Mouse (Mus musculus): ENCODE data around the gene Asprv1.

Gene Asprv1

GRCm38 (mm10) chr6:86624074-86625030, 3.6 kb upstream of the Asprv1 start:
- DNase-seq = peak; percentile 55

GRCm38 (mm10) chr6:86630141-86630540, 2.2 kb downstream of the Asprv1 start:
- DNase-seq = no peak

DNA sequence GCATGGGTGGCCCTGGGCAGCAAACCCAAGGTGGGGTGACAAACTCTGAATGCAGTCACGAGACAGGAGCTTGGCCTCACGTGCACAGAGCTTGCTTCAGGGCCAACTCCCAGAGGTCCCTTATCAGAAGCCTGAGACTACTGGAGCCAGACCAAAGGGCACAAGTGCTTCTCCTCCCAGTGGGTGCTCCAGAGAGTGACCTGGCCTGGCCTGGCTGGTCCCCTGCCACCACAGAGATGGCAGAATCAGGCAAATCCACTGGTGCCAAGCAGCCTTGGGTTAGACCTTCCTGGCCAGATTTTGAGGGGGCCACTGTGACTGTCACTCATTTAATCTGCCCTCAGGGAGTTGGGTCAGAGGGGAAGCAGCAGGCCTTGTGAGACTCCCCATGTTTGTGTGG, 8.5 kb downstream of the Asprv1 start:
- DNase-seq = no peak

GRCm38 (mm10) chr6:86637171-86637835, 9.3 kb downstream of the Asprv1 start:
- no peak for DNase-seq

GRCm38 (mm10) chr6:86637860-86638259, 9.9 kb downstream of the Asprv1 start:
- no peak for DNase-seq

GRCm38 (mm10) chr6:86638434-86638833, 10.5 kb downstream of the Asprv1 start:
- no peak for DNase-seq

- DNase-seq = no peak
These were observed 11.5 kb downstream of the Asprv1 start for GRCm38 (mm10) chr6:86639180-86640160.

GRCm38 (mm10) chr6:86640161-86640560, 12.2 kb downstream of the Asprv1 start:
- no peak for DNase-seq

DNA sequence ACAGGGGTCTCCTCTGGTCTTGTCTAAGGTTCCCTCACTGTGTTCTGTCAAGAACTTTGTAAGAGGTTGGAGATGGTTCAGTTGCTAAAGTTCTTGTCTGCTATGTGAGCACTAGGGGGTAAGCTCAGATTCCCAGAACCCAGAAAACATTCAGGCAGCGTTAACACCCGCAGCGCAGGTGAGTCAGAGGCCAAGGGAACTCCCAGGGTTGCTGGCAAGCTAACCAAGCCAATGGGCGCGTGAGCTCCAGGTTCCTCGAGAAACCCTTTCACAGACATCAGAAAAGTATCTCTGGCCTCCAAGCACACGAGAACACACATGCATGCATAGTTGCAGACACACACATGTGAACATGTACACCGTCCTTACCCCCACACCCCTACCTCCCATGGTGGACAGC, 12.8 kb downstream of the Asprv1 start:
- no peak for DNase-seq

DNA sequence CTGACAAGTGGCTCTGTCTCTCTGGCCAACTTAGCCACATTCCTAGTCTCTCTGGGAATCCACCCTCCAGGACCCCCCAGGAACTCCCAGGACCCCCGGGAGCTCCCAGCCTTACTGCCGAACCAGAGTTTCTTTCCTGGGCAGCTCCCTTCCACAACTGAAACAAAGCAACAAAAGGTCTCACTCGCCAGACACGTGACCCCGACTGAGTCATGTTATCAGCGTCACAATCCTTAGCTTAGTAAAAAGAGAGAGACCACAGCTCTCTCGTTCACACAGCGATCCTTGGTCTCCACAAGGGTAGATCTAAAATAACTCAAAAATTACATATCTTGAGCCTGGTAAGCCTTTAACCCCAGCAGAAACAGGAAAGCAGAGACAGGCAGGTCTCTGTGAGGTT, 13.8 kb downstream of the Asprv1 start:
- DNase-seq = no peak

- DNase-seq = no peak
These were observed 16.9 kb downstream of the Asprv1 start for GRCm38 (mm10) chr6:86644775-86645400.

DNA sequence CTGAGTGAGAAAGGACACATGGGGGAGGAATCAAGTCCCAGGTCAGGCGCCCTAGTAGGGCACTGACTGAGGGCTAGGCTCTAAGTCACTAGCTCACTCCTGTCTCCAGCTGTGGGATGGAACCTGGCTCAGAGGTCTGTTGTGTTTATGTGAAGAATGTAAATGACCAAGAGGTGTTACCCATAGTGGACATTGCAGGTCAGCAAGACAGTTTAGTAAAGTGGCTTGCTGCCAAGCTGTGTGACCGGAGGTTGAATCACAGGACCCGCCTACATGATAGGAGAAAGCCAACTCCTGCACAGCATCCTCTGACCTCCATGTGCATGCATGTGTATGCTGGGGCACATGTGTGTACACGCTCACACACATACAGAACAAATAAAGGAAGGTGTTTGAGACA, 17.6 kb downstream of the Asprv1 start:
- no peak for DNase-seq

DNA sequence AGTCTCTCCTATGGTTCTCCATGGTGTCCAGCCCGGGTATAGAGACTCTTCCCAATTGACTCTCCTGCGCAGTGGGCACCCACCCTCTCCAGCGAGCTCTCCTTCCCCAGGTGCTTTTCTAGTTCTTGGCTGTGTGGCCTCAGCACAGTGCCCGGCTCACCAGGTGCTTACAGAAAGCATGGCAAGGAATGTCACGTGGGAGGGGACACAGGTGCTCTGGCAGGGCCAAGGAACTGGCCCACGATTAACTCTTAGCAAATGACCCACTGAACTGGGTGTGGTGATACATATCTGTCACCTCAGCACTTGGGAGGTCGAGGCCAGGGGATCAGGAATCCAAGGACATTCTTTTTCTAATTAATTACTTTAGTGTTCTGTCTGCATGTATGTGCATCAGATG, 18.2 kb downstream of the Asprv1 start:
- DNase-seq = no peak

DNA sequence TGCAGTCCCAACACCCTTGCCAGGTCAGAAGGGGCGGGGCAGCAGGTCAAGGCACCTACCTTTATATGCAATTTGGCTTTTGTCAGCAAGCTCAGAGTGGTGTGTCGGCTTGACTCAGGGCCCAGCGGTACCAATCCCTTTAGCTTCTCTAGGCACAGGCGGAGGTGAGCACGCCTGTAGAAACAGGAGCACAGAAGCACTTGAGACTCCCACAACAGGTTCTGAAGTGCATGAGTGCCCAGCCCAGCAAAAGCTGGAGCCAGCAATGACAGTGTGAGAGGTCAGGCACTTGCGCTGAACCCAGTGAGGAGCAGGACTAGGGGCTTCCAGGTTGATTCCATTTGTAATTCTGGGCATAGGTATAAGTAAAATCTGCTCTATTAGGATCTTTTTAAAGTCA, 25.1 kb downstream of the Asprv1 start:
- no peak for DNase-seq

DNA sequence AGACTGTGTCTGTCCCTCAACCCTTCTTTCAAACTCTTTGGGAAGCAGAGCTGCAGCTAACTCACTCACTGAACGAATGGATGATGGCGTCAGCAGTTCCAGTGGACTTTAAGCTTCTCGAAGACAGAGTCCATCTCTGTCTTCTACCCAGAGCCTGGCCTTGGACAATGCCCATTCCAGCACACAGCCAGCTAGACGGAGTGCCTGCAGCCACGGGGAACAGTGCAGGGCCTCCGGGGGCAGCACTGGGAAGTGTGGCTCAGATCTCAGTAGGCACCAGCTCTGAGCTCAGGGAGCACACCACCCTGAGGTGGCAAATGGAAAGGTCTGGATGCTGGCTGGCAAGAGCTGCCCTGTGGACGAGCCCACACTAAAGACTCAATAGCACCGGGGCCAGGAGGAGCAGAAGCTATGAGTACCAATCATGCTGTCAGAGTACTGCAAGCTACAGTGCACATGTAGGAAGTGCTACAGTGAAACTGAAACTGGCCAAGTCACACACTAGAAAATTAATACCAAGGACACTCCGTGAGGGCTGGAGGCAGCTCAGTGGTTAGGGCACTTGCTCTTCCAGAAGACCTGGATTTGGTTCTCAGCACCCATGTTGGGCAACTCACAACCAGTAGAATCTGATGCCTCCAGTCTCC, 26.4 kb downstream of the Asprv1 start:
- no peak for DNase-seq

DNA sequence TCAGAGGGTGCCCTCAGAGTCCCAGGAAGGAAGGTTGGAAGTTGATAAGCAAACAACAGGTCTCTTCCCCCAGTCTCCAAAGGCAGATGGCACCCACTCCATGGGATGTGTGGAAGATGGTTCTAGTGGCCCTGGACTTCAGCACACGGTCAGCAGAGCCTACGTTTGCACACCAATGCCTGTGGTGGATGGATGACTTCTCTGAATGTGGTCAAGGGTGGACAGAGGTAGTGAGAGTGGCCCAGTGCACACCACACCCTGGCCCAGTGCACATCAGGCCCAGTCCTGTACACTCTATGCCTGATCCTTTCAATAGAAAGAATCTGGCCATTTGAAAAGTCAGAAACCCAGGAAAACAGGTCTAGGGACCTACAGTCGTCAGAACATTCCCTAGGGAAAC, 30.5 kb downstream of the Asprv1 start:
- DNase-seq = no peak

DNA sequence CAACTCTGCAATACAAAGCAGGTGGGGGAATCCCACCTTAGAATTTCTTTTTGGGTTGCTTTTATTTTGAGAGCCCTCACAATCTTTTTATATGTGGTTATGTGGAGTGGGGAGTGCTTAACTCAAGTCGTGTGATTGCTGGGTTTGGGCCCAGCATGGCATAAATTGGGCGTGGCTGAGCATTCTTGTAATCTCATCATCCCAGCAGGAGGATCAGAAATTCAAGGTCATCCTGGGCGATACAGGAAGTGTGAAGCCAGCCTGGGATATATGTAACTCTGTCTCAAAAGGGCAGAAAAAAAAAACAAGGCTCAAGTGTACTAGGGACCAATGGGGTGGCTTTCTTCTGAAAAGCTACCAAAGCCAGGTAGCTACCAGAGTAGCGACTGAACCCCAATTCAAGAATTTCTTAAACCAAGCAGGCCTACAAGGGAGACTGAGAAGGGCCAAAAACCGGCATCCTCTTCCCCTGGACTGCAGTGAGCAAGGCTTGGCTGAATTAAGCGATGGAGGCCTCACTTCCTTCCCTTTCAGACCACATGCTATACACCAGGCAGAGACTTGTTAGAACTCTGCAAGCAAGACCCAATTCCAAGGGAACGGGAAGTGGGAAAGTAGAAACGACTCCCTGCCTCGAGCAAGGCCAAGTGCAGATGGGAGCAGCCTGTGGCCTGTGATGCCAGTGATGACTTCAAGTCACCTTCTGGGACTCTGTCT, 32.4 kb downstream of the Asprv1 start:
- DNase-seq = no peak

DNA sequence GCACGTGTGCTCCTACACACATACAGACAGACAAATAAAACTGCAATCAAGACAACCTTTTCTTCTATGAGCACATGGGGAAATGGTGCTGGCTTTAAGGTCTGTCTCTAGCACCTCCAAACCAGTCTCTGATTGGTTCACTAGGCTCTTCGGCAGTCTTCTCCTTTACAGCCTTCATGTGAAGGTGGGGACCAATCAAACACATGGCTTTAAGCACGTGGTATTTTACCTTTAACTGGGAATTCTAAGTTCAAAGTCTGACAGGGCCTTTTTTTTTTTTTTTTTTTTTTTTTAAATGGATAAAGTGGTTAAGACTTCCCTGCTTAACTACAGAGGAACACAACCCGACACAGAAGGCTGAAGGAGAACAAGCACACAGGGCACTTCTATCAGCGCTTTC, 37.1 kb downstream of the Asprv1 start:
- no peak for DNase-seq

DNA sequence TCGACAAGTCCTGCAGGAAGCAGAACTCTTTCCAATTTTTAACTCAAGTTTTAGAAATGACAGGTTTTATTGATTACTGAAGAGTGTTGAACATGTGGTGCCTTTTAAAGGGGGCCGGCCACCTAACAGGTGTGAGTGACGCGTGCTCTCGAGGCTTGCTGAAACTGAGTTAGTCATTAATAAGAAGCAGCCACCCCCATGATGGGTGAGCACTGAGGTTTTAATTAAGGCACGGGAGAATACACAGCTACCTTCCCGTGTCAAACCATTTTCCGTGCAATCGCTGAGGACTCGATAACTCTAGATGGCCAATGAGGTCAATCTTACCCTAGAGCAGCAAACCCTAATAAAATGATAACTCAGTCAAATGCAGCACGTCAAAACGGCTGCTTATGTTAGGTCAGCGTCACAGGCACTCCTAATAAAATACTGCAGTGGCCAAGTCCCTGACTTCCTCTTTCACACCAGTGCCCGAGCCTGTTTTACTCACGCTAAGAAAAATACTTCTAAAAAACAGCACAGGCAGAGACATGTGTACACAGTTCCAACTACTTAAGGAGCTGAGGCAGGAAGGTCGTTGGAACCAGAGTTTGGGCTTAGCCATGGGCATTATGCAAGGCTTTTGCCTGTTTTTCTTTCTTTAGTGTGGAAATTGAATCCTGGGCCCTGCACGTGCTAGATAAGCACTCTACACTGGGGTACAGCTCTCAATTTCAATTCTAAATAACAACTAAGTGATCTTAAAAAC, 37.8 kb downstream of the Asprv1 start:
- no peak for DNase-seq

GRCm38 (mm10) chr6:86667061-86667460, 39.1 kb downstream of the Asprv1 start:
- no peak for DNase-seq

All from cerebellum, adult 9-10 months (tissue).